Mouse (Mus musculus) C2C12 (cell line): ENCODE data around the gene Elk4. TPM values are rescaled to one million over a fixed set of nuclear protein-coding genes. Genes with fewer than 3 reads are reported as not detected.

Experiments used
- H3K27me3 ChIP-seq: one replicate; pipeline ENCODE4 v1.6.1; 2011; ENCODE audit not compliant: control insufficient read depth, insufficient read depth, insufficient read length
- H3K36me3 ChIP-seq: one replicate; pipeline ENCODE4 v1.6.1; 2011; ENCODE audit not compliant: control insufficient read depth, insufficient read depth
- H3K4me3 ChIP-seq: one replicate; pipeline ENCODE4 v1.5.1; 2011; ENCODE audit warnings: mild to moderate bottlenecking, control low read depth; ENCODE audit not compliant: poor library complexity, insufficient read depth, severe bottlenecking
- H3K79me2 ChIP-seq: one replicate; pipeline ENCODE4 v1.6.1; 2011; ENCODE audit not compliant: control insufficient read depth, insufficient read depth
- H3K79me3 ChIP-seq: one replicate; pipeline ENCODE4 v1.6.1; 2011; ENCODE audit warnings: low read depth, control low read depth
- H3ac ChIP-seq: one replicate; pipeline ENCODE3; 2011; ENCODE audit warnings: low read depth; ENCODE audit not compliant: control insufficient read depth, insufficient read length
- CEBPB ChIP-seq: IDR thresholded peaks from one replicate; pipeline ENCODE4 v1.6.1; 2011; ENCODE audit warnings: low read depth, mild to moderate bottlenecking, control low read depth, moderate library complexity
- CTCF ChIP-seq: IDR thresholded peaks from one replicate; pipeline ENCODE4 v1.5.1; 2011; ENCODE audit not compliant: control insufficient read depth, insufficient read depth, insufficient read length
- FOSL1 ChIP-seq: IDR thresholded peaks from one replicate; pipeline ENCODE4 v1.8.0; 2011; ENCODE audit warnings: mild to moderate bottlenecking, low read length; ENCODE audit not compliant: poor library complexity, insufficient read depth, severe bottlenecking
- MAX ChIP-seq: IDR thresholded peaks from one replicate; pipeline ENCODE4 v1.6.1; 2011; ENCODE audit warnings: mild to moderate bottlenecking, control low read depth
- MYOD1 ChIP-seq: IDR thresholded peaks from one replicate; pipeline ENCODE4 v1.6.1; 2011; ENCODE audit warnings: low read depth; ENCODE audit not compliant: control insufficient read depth, insufficient read length
- MYOG ChIP-seq: IDR thresholded peaks from one replicate; pipeline ENCODE4 v1.6.1; 2011; ENCODE audit not compliant: control insufficient read depth, insufficient read length; ENCODE audit errors: extremely low read depth
- USF1 ChIP-seq: IDR thresholded peaks from one replicate; pipeline ENCODE4 v1.6.1; 2011; ENCODE audit warnings: low read depth, mild to moderate bottlenecking, control low read depth, moderate library complexity
- polyA plus RNA-seq: library from polyadenylated mRNA; unstranded; fragments of >200 nt; fragmentation: generic; extraction: Trizol; gene quantifications from one replicate; pipeline ENCODE4 v1.2.1, GENCODE M21; 2012; ENCODE audit warnings: missing spikeins

Gene Elk4
- polyA plus RNA-seq, 1 experiment = 11.9 TPM

DNA sequence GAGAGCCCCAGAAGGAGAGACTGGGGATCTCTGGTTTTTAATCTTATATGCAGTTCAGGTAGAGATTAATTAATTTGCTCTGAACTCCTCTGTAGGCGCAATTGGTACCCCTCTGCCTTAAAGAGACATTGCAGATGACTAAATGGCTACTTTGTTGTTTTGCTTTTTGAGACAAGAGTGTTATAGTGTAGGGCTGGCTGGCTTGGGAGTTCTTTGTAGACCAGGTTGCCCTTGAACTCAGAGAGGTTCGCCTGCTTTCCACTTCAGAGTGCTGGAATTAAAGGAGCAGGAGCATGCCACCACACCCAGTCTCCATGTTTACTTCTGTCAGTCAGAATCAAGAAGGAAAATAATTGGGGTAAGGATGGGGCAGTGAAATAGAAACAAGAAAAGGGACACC, 4.3 kb upstream of the Elk4 start:
- Histone ChIP-seq H3K36me3 (no peaks in the 10 kb centered on the region), H3ac (no peak overlapping the region), H3K79me2 (peaks cover 1% of the 10 kb centered on the region), H3K4me3 (no peak overlapping the region), H3K79me3 (no peaks in the 10 kb centered on the region), H3K27me3 (no peaks in the 10 kb centered on the region)
- no peak for TF ChIP-seq USF1
- no peak for TF ChIP-seq MYOG
- no peak for TF ChIP-seq CTCF
- no peak for TF ChIP-seq MYOD1
- no peak for TF ChIP-seq FOSL1
- TF ChIP-seq CEBPB = no peak
- TF ChIP-seq MAX = no peak

GRCm38 (mm10) chr1:132003817-132004216, 3.6 kb upstream of the Elk4 start:
- Histone ChIP-seq H3K4me3 (no peak overlapping the region), H3K36me3 (no peaks in the 10 kb centered on the region)
- no peak for TF ChIP-seq MYOG
- TF ChIP-seq FOSL1 = no peak
- no peak for TF ChIP-seq MYOD1
- no peak for TF ChIP-seq CEBPB
- TF ChIP-seq USF1 = no peak
- TF ChIP-seq MAX = no peak
- TF ChIP-seq CTCF = no peak

DNA sequence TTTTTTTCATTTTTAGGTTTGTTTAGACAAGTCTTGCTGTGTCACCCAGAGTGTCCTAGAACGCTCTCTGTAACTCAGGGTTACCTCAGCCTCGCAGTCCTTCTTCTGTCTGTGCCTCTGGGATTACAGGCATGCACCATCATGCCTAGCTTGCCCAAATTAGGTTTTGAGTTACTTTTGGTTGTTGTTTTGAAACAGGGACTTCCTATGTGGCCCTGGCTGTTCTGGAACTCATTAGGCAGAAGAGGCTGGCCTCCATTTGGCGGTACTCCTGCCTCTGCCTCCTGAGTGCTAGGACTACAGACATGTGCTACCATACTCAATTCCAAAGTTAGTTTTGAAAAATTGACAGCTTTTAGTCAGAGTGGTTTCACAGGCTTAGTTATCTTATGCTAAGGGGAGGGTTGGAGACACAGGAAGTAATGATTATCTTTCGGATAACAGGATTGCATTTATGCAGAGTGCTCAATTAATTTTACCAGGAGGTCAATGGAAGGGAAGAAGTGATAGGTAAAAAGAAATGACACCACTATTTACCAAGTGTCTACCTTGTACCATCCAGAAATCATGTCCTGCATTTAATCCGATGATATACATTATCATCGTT, 2.7 kb upstream of the Elk4 start:
- H3K36me3 ChIP-seq = no peaks in the 10 kb centered on the region
- peaks cover 15% of the 10 kb centered on the region for H3K79me3 ChIP-seq
- no peak overlapping the region for H3K4me3 ChIP-seq
- H3ac ChIP-seq = no peak overlapping the region
- no peak for TF ChIP-seq CTCF
- no peak for TF ChIP-seq USF1
- no peak for TF ChIP-seq FOSL1
- TF ChIP-seq MYOD1 = no peak
- no peak for TF ChIP-seq MAX
- no peak for TF ChIP-seq MYOG
- no peak for TF ChIP-seq CEBPB
- peaks cover 17% of the 10 kb centered on the region for H3K79me2 ChIP-seq
- H3K27me3 ChIP-seq = no peaks in the 10 kb centered on the region

More at GRCm38 (mm10) chr1:132003817-132004216, 3.6 kb upstream of the Elk4 start:
- peaks cover 6% of the 10 kb centered on the region for H3K79me3 ChIP-seq
- no peak overlapping the region for H3ac ChIP-seq
- H3K79me2 ChIP-seq = peaks cover 8% of the 10 kb centered on the region
- no peaks in the 10 kb centered on the region for H3K27me3 ChIP-seq

GRCm38 (mm10) chr1:132005466-132005865, 1.9 kb upstream of the Elk4 start:
- Histone ChIP-seq H3K36me3 (no peaks in the 10 kb centered on the region), H3K79me2 (peaks cover 25% of the 10 kb centered on the region), H3ac (no peak overlapping the region), H3K79me3 (peaks cover 17% of the 10 kb centered on the region), H3K27me3 (no peaks in the 10 kb centered on the region), H3K4me3 (no peak overlapping the region)
- TF ChIP-seq MAX = no peak
- no peak for TF ChIP-seq MYOG
- no peak for TF ChIP-seq CTCF
- TF ChIP-seq MYOD1 = no peak

DNA sequence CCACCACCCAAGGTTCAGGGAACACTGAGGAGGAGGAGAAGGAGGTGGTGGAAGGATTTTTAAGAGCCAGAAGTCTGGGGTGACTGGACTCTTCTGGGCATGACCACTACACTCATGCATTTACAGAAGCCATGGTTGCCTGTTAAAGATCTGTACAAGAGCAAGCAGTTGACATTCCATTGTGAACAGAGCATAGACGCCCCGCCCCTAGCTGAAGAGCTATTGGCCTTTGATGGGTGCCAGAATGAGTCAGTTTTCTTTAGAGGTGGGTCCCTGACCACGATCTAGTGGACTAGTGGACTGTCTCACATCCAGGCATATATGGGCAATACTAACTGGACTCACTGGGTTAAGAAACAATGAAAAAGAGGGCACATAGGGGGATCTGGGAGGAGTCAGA, 1.4 kb upstream of the Elk4 start:
- H3K4me3 ChIP-seq = no peak overlapping the region
- TF ChIP-seq FOSL1 = no peak
- TF ChIP-seq CTCF = no peak
- no peak for TF ChIP-seq CEBPB
- no peak for TF ChIP-seq USF1
- TF ChIP-seq MAX = no peak
- no peak for TF ChIP-seq MYOD1
- TF ChIP-seq MYOG = no peak

GRCm38 (mm10) chr1:132006721-132007120, 686 bp upstream of the Elk4 start:
- Histone ChIP-seq H3K4me3 (no peak overlapping the region), H3K79me3 (peaks cover 26% of the 10 kb centered on the region), H3K27me3 (no peaks in the 10 kb centered on the region), H3K79me2 (peaks cover 37% of the 10 kb centered on the region), H3ac (no peak overlapping the region), H3K36me3 (no peaks in the 10 kb centered on the region)
- TF ChIP-seq MAX (no peak), CTCF (no peak), USF1 (no peak), MYOG (no peak), FOSL1 (no peak), MYOD1 (no peak), CEBPB (no peak)

More for the DNA sequence above, 1.4 kb upstream of the Elk4 start:
- H3ac ChIP-seq = no peak overlapping the region
- peaks cover 30% of the 10 kb centered on the region for H3K79me2 ChIP-seq
- no peaks in the 10 kb centered on the region for H3K27me3 ChIP-seq
- H3K79me3 ChIP-seq = peaks cover 20% of the 10 kb centered on the region
- H3K36me3 ChIP-seq = no peaks in the 10 kb centered on the region
